Mouse (Mus musculus) R1 (cell line): ENCODE data around the gene Sf3b3.
"Not testable (repeated sequence)": the region's sequence is repeated elsewhere in the genome, so short reads cannot be mapped to it uniquely, and the experiment has no call there.

Source experiments
- DNase-seq: peaks from one replicate; pipeline ENCODE4 v3.0.0-alpha.2; 2018; ENCODE audit warnings: low read depth, low spot score

The Sf3b3 gene

DNA sequence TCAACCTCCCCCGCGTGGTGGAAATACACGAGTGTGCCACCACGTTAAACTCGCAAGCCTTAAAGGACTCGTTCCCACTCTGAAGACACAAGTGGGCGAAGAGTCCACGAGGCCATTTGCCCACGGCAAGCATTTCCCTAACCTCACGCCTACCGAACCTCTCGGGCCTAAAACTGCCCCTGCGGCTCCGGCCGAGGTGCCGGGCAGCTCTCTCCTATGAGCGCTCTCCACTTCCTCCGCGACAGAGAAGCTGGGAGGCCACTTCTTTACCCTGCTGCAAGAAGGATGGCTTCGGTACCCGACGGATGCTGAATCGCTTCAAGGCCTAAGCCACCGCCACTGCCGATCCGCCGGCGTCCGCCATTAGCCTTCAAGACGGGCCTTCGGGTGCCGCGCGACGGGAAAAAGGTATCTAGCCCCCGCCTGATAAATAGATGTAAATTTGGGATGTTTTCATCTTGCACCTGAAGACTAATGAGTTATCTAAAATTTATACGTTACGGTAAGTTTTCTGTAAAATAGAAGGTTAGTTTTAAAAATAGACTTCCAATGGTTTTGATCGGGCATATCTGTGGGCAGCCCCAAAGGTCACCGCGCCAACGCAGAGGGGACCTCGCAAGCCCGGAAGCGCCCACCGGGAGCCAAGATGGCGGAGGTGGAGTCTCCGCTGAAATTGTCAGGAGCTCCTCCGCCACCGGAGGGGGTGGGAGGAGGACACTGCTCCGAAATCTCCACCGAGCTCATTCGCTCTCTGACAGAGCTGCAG, at the start of gene Sf3b3, which contains the start of gene Cog4:
Sf3b3 (minus strand) TSS at position 383 of the 766 bp plus-strand sequence.
Cog4 (plus strand) TSS at position 196 of the 766 bp plus-strand sequence.
- DNase-seq: peak; percentile 89

DNA sequence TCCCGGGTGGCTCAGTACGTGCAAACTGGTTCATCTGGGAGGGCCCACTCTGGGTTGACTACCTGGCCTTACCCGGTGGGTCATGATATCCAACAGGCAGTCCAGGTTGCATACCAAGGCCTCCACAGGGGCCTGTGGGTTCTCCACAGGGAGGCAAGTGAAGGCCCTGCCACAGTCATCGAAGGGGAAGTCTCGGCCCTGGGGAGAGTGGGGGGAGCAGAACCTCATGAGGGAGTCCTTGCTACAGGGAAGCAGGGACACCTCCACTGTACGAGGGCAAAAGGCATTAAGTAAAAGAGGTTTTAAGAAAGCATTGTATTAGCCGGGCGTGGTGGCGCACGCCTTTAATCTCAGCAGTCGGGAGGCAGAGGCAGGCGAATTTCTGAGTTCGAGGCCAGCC, 49.2 kb upstream of the Sf3b3 start:
- DNase-seq: no peak

DNA sequence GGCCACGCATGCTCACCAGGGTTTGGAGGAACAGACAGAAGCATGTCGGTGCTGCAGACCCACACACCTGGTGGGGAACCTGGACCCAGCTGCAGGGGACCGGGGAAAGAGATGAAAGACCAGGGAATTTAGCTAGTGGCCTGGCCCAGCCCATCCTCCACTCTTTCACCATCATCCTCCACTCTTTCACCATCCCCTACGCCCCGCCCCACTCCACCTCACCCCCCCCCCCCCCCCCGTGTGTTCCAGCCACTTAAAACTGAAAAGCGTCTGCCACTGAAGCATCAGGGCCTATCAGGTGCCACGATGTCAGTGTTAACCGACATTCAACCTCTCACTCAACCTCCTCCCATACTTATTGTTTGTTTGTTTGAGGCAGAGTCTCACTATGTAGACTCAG, 48.7 kb upstream of the Sf3b3 start:
- DNase-seq: peak; percentile 32

DNA sequence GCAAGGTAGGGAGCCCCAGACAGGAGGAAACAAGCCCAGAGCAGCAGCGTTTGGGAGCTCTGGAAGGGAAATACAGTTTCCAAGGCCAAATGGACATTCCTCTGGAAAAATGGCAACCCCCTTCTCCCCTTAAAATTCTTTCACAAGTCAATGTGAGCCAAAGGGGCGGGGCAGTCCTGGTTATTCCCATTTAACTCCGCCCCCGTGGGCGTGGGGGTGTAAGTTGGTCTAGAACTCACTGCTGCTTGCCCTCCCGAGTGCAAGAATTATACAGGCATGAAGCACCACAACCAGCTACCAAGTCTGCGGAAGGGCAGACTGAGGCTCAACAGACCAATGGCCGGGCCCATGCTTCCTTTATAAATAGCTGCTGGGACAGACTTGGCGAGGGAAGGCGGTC, 48.3 kb upstream of the Sf3b3 start:
- peak; percentile 79 for DNase-seq

DNA sequence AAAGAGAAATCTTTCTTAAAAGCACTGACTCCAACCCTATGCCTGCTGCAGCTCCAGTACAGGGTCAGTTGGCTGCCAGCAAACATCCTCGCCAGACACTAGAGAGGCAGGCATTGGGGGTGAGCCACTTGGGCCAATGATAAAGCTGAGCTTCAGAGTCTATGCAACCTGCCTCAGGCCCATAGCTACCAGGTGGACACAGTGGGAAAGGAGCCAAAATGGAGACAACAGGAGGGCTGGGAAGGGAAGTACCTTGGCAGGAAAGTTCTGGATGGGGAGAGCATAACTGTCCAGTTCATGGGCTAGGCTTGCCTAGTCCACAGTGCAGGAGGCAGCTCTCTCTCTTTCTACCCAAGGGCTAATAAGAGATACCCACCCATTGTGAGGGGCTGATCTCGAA, 46.3 kb upstream of the Sf3b3 start:
- no peak for DNase-seq

DNA sequence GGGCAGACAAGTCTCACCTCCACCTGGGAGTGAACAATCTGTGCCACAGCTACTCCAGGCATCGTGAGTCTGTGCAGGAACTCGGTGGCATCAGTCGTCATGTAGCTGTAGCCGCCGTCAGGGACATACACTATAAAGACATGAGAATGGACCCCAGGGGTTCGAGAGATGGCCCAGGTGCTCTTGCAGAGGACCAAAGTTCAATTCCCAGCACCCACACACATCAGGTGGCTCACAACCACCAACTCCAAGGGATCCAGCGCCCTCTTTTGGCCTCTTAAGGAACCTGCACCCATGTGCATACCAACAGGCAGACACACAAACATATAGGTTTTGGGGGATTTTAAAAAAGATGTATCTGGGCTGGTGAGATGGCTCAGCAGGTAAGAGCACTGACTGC, 45.5 kb upstream of the Sf3b3 start:
- peak; percentile 58 for DNase-seq

DNA sequence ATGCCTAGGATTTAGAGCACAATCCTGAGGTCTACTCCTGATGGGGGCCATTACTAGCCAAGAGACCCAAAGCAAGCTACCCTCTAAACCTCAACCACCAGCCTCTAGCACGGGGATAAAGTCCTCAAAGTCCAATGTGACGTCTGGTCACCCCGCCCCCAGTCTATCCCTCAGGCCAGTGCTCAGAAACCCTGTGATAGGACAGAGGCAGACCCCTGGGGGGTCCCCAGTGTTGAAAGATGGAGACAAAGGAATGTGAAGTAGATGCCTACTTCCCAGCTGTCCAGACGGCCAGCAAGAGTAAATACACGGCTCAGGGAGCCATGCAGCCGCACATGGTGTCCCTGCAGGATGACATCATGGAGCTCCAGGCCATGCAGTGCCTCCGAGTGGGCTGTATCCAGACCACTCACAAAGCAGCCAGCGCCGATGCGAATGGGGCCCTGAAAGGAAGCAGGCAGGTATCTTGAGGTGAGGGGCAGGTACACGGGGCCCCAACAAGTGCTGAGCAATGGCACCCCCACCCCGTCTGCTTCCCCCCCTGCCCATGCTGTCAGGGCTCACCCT, 43.4 kb upstream of the Sf3b3 start:
- no peak for DNase-seq

DNA sequence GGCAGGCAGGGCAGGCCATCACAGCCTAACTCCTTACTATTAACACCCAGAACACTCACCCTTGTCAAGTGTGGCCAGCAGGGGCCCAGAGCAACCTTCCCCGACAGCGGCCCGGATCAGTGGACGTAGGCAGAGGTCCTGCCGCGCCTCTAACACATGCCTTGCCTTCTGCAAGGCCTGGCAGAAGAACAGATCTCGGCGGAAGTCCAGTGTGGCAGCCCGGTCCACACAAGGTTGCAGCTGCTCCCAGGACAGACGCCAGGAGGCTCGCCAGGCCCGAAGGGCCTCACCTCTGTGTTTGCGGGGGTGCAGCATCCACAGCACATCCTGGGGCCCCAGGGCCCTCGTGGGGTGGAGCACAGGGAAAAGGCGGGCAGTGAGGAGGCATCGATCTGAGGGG, 42.3 kb upstream of the Sf3b3 start:
- no peak for DNase-seq

DNA sequence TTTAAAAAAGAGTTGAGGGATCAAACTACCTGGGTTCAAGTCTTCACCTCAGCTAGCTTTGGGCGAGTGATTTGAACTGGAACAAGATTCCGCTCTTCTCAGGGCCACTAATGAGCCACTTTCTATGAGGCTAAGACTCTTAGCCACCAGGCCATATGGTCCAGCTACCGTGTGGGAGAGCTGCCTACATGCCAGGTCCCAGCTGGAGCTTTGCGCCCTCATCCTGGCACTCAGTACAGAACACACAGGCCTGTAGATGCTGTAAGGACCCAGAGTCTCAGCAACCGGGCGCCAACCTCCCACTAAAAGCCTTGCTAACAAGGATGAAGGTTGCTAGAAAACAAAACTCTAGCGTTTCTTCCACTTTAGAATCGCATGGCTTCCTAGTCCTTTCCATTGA, 41.9 kb upstream of the Sf3b3 start:
- DNase-seq: no peak

DNA sequence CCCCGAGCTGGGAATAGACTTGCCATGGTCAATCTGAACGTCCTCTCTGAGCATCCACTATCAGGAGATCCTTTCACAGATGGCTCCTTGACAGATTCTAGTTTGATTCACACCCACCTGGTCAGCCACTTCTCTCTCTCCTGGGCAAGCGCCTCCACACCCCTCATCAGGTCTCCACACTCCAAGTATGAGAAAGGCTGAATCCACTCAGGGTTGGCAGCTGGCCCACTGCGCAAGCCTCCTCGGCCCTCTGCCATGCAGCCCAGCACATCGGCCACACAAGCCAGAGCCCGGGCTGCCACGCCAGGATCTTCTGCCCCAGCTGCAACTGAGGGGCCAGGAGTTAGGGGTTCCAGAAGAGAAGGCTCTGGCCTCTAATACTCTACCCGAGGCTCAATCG, 41.0 kb upstream of the Sf3b3 start:
- DNase-seq: no peak

DNA sequence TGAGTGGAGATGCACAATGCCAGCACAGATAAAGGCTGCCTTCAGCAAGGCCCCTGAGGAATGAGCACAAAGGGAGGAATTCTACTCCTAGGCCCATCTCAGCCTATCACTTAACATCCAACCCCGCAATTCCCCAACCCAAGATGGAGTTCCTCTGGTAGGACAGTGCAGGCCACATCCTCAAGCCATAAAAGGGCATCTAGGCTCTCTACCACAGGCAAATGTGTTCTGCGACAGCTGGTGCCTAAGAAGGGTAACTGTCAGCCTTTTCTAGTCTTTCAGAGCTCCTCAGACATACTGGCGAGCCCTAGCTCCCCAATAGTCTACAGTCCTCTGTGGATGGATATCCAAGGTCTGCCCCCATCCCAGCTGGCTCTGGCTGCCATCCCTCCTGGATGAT, 40.0 kb upstream of the Sf3b3 start:
- no peak for DNase-seq

DNA sequence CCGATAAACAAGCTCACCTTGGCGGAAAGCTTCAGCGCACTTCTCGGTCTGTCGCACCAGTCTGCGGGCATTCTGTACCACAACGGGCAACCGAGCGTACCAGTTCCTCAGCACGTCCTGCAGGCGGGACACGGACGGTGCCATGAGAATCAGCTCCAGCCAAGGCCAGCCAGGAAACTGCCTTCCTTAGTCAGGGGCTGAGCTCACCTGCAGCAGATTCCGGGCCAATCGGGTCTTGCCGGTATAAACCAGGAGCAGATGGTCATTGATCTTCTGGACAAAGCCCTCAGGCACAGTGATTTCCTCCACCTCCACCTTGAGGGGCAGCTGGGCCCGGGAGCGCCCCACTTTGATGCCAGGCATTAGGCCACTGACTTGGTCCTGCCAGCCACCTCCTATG, 37.2 kb upstream of the Sf3b3 start:
- DNase-seq: no peak

DNA sequence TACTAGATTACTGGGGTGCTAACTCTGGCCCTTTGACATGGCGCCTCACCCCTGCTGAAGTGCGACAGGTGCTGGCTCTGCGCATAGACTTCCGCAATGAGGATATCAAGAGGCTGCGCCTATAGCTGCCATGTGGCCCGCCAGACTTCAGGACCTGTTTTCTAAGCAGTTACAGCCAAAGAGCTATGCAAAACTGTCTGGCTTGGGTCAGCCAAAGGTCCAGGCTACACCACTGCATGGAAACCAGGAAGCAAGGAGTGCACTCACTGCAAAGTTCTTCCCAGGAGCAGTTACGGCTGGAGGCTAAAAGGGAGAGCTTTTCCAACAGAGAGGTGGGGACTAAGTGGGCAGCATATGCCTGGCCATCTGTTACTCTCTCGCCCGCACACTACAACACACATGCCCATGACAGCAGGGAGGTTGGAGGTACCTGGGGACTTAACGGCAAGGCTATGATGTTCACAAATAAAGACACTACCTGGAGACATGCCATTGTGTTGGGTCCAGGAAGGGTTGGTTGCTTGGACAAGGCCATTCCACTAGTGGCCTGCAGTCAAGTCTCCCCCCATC, 35.2 kb upstream of the Sf3b3 start:
- DNase-seq: no peak

DNA sequence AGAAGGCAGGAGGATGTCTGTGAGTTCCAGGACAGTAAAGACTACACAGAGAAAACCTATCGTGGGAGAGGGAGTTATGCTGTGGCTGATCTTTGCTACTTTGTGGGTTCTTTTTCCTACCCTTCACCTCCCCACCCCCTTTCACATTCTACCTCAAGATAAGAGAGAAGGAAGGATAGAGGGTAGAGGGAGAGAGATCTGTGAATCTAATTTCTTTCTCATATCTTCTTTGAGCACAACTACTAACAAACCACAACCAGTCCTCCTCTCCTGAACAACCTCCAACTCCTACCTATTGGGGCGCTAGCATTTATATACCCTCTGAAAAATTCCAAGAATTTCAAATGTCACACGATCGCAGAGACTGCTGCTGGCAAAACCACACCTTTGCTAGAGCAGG, 31.3 kb upstream of the Sf3b3 start:
- no peak for DNase-seq

DNA sequence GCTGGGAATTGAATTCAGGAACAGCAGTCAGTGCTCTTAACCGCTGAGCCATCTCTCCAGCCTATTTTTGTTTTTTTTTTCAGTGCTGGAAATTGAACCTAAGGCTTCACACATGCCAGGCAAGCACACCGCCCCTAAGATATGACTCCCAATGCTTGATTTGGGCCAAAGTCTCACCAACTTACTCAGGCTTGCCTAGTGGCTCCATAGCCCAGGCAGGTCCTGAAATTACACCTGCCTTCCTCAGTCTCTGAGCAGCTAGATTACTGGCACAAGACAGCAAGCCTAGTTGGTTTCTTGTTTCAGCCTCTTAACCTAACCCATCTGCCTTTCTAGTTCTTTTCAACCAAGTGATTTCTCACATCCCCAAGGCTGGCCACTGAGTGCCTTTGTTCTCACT, 23.9 kb upstream of the Sf3b3 start:
- no peak for DNase-seq

DNA sequence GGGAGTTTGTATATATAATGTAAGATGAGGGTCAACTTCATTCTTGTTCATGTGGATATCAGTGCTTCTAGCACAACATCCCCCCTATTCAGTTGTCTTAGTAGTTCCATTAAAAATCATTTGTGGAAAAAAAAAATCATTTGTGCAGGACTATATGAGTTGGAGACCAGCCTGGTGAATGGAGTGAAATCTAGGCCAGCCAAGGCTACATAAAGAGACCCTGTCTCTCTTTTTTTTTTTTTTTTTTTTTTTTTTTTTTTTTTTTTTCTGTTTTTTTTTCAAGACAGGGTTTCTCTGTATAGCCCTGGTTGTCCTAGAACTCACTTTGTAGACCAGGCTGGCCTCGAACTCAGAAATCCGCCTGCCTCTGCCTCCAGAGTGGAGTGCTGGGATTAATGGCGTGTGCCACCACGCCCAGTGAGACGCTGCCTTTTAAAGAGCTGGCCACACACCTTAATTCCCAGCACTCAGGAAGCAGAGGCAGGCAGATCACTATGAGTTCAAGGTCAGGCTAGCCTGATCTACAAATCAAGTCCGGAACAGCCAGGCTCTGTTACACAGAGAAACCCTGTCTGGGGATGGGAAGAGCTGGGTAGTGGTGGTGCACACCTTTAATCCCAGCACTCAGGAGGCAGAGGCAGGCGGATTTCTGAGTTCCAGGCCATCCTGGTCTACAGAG, 14.9 kb upstream of the Sf3b3 start:
- peak; percentile 86 for DNase-seq

DNA sequence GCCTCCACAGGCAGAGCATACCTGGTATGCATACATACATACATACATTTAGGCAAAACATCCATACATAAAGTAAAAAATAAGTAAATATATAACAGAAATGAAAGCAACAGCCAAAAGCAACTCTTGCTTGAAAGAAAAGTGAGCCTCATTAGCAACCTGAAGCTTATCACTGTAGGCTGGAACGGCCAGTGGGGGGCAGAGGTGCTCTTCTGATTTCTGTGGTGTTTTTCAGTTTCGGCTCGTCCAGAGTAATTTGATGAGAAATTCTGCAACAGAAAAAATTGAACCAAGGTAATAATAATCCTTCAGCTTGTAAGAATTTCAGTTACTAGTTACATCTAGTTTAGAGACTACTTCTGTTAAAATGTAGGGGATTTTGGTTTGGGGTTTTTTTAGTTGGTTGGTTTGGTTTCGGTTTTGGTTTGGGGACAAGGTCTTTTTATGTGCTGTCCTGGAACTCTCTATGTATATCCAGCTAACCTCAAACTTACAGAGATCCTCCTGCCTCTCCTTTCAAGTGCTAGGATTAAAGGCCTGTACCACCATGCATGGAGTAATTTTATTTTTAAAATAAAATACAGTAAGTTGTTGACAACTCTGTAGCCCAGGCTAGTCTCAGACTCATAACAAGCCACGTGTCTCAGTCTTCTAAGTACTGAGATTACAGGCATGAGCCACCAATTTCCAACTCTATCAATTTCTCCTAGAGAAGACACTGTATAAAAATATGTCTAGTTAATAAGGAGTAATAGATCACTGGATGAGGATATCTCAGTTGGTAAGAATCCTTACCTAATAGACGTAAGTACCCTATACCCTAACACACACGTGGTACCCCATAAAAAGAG, 13.3 kb upstream of the Sf3b3 start:
- DNase-seq: no peak

DNA sequence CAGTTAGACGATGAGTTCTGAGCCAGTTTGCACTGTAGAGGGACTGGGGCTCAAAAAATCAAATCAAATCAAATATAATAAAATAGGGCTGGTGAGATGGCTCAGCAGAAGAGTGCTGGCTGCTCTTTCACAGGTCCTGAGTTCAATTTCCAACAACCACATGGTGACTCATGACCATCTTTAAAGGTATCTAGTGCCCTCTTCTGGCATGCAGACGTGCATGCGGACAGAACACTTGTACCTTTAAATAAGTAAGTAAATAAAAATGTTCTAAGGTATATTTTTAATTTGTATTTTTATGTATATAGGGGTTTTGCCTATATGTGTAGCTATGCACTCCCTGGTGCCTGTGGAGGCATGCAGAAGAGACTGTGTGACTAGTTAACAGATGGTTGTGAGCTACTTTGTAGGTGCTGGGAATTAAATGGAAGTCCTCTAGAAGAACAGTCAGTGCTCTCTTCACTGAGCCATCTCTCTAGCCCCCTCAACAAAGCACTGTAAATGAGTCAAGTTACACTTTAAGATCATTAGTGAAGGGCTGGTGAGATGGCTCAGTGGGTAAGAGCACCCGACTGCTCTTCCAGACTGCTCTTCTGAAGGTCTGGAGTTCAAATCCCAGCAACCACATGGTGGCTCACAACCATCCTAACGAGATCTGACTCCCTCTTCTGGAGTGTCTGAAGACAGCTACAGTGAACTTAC, 10.3 kb upstream of the Sf3b3 start:
- peak; percentile 30 for DNase-seq

DNA sequence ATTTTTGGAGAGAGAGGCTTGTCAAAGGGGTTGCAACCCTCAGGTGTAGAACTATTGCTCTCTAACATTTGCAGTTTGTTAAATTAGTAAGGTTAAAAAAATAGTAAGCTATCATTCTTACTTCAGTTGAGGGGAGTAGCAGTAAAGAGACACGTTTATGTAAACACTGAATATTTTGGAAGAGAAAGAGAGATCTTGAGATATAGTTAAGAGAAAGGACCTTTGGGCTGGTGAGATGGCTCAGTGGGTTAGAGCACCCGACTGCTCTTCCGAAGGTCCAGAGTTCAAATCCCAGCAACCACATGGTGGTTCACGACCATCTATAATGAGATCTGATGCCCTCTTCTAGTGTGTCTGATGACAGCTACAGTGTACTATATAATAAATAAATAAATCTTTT, 9.5 kb upstream of the Sf3b3 start:
- not testable (repeated sequence) for DNase-seq

DNA sequence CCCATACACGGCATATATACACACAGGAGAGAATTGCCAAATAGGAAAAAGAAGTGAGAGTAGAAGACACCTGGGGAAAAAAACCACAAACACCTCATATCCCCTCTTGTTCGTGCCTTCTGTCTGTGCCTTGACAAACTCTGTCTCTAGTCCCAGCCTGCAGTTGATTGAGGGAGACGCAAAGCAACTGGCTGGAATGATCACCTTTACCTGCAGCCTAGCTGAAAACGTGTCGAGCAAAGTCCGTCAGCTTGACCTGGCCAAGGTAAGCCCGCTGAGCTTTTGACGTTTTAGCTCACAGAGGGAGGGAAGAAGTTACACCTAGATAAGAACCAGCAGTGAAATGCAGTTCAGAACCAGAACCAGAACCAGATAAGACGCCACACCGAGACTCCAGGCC, 4.6 kb upstream of the Sf3b3 start:
- no peak for DNase-seq
